Mouse (Mus musculus): ENCODE results near the gene Pla2g2c.

The Pla2g2c gene

DNA sequence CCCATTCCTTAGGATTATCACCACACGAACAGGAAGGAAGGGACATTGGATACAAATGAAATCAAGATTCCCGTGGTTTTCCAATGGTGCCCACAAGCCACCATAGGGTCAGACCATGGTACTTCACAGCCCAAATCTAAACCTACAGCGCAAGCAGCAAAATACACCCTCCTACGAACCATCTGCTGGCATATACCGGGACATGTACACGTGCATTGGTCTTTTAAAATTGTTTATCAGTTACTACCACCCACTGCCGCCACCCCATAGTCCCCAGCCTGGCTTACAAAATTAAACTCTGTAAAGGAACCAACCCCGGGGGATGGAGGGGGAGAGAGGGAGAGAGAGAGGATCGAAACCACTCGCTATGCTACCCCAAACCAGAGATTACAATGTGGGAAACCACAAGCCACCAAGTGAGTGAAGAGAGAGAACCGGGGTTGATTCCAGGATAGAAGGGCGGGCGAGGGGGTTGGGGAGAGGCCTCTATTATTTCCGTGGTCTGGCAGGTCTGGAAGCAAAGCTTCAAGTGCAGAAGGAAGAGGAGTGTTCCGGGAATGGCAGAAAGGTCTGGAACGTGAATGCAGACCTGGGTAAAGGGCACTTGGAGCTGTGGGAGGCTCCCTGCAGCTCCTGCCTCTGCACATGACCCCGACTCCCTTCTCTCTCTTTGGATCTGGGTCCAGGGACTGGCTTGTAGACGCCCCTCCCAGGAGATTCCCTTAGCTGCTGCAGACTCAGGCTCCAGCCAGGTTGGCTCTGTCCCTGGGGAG is at the start of gene Pla2g2c:
Gene Pla2g2c, plus strand, starts transcription at position 439 of the 773 bp plus-strand sequence.
- DNase-seq (ENCODE audit: low read depth), result no peak

DNA sequence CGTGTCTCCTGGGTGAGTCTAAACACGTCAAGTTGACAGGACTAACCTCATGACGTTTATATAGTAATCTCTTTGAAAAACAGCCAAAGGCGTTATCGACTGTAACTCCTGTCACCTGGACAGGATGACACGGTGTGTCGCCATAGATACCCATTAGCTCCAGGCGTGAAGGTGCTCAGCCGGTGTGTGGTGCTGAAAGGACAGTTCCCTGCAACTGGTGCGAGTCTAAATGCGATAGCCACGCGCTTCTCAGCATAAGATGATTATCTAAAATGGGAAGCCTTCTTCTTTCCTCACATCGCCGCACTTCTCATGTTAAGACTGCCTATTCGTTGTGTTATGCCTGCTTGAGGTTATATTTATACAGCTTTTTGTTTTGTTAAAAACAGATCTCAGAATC is 48.1 kb upstream of the Pla2g2c start:
- DNase-seq (ENCODE audit: low read depth), result no peak

DNA sequence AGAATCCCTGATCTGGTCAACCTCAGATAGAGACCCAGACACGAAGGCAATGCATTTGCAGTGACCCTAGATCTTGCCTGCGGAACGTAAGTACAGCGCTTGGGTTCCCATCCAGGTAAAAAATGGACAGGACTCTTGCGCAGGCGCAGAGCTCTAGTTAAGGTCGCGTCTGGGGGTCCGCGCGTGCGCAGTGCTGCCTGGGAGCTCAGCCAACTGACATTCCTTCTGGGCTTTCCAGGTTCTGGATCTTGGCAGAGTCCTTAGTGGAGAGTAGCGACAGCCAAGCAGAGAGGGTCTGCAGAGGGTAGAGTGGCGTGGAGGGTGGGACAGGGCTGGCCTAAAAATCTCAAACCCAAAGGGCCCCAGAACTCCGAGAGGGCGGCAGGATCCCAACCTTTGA is 47.0 kb upstream of the Pla2g2c start:
- no peak for DNase-seq (ENCODE audit: low read depth)

DNA sequence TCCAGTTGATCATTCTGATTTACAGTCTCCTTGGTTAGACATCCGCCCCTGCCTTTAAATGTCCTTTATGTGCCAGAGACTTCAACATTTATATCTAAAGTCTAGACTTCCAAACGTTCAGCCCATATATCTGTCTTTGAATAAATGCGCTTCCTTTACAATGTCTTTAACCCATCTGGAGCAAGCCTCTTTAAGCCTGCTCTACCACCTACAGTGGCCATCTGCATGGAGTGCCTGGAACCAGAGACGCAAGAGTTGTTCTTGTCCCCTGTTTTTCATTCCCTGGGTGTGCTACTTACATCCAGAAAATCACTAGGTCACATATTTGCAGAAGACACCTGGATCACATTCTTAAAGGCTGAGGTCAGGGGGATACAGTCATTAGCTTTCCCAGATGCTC is 44.5 kb upstream of the Pla2g2c start:
- no peak for DNase-seq (ENCODE audit: low read depth)

DNA sequence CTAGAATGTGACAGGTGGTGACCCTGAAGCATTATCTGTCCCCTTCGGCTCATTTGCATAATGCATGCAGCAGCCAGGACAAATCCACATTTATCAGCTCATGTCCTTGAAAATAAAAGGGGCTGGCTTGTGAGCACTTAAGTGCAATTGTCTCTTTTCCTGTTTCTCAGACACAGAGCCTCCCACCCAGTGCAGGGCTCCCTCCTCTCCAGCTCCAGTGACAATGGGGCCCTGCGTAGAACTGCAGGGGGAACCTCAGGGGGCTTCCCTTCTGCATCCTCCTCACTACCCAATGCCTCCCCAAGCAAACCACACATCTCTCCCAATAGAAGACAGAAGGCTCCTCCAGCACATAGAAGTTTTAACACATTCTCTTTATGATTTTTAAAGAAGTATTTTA is 41.8 kb upstream of the Pla2g2c start:
- no peak for DNase-seq (ENCODE audit: low read depth)

DNA sequence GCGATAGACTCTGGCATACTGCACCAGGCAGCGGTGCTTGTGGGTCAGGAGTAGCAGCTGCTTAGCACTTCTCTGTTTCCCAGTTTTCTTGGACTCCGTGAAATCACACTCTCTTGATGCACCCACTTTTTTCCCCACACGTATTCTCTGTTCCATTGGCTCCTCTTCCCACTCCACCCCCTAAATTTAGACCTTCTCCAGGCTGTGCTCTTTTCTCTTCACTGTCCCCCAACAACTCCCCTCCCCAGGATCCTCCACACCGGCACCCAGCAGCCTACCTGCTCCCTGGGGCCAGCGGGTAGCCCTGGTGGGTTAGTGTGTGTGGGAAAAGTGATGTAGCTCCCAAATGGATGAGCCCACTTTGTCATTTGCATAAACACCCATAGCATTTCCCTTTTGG is 38.8 kb upstream of the Pla2g2c start:
- DNase-seq (ENCODE audit: low read depth), result no peak

DNA sequence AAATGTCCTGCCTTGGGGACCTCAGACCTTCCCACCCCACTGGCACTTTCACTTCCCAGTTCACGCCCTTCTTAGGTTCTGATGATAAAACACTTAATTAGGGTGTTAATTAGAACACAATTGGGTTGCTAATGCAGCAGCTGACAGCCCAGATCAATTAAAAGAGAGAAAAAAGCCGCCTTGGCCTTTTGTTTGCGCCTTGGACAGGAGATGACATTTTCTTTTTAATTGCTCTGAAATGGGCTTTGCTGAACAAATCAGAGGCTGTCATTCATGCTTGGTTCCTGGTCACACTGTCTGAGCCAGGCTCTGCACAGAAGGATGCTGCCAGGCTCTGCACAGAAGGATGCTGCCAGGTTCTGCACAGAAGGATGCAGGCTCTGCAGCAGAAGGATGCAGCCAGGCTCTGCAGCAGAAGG is 35.5 kb upstream of the Pla2g2c start:
- no peak for DNase-seq (ENCODE audit: low read depth)

DNA sequence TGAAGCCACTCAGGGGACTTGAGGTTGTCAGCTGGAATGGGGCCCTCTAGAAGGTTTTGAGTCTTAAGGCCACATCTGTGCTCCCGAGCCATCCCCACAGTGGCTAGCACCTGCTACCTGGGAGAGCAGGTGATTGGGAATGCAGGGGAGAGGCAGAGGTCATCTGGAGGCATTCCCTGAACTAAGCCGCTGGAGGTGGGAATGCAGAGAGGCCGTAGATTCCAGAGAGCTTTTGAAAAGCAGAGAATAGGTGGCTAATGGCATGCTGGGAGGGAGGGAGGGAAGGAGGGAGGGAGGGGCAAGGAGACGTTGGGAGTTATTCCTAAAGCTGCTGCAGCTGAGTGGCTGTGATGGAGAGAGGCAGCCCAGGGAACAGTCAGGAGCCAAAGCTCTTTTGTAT is 34.0 kb upstream of the Pla2g2c start:
- no peak for DNase-seq (ENCODE audit: low read depth)

DNA sequence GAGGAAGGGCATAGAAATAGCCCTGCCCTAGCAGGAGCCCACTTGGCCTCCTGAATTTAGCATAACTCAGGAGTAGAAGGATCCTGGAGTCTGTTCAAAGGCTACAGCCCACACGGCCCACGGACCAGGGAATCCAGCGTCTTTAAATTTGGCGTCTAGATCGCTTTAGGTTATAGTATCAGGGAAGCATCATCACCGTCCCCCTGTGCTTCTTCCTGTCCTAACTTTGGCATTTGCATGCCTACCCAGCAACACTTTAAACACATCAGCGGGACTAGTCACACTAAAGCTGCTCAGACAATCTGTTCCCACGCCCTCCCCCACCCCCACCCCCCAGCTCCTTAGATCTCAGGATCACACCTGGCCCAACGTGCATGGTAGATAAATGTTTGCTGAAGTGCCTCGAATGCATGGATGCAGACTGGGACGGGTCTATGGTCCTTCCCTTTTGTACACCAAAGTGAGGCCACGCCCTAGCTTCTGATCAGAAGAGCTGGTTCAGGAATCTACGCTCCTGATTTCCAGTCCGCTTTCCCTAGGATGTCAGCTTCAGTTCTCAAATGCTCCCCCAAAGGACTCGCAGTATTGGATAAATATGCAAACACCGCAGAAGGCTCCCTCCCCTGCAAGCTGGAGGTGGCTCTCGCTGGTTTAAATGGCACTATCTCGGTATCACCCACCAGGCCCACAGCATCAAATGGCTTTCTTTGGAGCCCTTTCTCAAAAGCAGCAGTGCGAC is 33.0 kb upstream of the Pla2g2c start:
- DNase-seq (ENCODE audit: low read depth), result no peak

DNA sequence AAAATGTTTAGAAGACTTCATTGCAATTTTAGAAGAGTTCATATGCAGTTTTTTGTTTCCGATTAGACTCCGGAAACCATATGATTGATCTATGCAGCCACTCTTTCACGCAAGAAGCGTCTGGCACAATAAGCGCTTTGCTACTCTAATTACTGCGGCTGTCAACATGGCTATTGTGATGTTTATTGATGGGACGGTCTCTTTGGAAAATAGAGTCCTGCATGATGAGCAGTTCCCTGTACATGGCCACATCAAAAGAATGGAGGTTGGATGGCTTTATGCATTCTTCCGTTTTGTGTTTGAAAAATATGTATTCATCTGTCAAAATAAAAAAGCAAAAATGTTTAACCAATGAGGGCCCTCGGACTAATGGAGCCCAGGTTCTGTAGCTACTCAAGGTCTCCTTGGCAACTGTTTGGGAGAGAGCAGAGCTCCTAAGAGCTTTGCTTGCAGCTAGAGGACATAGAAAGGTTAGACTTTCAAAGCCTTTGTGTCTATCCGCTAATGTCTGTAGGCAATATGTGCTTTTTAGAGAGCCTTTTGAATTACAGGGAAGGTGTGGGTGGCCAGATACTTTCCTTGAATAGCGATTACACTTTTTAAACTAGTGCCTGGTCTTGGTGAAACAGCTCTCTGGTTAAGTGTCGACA is 31.4 kb upstream of the Pla2g2c start:
- no peak for DNase-seq (ENCODE audit: low read depth)

DNA sequence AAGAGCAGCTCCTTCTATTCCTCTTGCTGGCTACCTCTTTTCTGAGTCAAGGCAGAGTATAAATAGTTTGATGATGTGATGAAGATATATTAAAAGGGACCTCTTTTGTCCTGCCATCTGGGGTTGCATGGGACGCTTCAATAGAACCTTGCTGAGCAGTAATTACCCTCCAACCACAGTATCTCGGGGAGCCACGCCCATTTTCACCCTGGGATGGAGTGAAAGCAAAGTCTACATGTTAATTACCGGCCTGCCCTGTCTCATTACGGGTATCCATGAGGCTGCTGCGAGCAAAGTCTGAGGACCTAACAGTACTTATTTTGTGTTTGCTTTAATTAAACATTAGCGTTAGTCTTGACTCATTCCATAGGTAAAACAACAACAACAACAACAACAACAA is 27.9 kb upstream of the Pla2g2c start:
- DNase-seq (ENCODE audit: low read depth), result no peak

DNA sequence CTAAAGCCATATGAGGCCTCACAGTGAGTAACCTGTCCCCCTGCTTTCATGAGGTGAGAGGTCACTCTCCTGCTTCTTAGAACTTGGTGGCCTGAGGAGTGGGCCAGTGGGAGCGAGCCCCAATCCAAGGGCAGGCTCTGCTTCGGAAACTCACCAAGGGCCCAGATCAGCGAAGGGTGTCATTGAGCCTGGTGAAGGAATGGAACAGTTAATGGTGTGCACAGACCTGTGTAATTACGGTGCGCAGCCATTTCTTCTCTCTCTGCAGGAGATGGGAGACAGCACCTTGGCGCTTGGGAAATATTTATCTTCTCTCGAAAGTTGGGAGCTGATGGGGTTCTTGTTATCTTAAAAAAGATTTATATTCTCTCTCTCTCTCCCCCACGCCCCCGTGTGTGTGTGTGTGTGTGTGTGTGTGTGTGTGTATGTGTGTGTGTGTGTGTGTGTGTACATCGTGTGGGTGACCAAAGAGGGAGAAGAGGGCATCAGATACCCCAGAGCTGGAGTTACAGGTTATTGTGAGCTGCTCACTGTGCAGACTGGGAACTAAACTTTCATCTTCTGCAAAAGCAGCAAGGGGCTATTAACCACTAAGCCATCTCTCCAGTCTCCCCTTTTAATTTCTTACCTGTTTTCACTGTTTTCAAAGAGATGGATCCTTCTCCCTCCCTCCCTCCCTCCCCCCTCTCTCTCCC is 27.3 kb upstream of the Pla2g2c start:
- DNase-seq (ENCODE audit: low read depth), result no peak

DNA sequence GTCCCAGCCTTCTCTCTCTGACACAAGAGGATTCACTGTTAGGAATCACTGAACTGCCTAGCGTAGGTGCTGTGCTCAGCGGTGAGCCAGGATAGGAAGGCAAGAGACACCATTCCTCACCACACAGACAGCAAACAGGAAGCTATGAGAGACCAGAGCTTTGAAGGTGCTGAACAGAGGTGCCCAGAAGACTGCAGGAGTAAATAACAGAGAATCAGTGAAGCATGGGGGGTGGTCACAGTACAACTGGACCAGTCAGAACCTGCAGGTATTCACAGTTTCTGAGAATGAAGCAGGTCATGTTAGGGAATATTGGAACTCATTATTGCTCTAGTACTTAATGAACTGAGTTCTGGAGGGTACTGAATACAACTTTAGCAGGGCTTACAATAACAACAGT is 26.3 kb upstream of the Pla2g2c start:
- no peak for DNase-seq (ENCODE audit: low read depth)

DNA sequence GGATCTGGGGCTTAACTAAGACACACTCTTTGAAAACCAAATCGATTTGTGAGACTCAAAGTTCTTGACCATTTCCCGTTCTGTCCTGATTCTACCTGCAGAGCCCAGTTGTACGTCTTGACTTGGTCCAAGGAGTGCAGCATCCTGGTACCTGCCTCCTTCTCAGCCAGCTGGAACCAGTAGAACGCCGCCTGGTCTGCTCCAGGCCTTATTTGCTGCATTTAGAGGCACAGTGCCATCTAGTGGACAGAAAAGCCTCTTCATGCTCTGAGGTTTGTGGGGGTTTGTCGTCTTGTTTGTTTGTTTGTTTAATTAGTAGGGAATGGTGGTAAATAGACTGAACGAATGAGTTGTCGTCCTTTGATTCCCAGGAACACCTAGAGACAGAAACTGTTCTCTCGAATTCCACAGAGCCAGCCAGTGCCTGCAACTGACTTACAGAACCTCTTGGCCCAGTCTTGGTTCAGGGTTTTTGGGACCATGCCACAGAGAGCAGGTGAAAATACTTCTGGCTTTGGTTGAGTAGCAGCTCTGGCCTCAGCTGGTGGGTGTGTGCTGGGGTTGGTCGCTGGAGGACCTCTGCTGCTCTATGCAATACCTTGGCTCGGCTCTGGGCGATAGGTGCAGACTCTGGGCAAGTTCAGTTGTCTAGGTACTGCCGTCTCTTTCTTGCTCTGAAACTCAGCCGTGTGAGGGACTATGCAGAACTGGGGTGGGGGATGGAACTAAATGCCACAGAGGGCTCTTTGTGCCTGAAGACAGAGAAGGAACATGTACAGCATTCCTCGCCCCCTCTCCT is 24.2 kb upstream of the Pla2g2c start:
- peak; percentile 59 for DNase-seq (ENCODE audit: low read depth)

DNA sequence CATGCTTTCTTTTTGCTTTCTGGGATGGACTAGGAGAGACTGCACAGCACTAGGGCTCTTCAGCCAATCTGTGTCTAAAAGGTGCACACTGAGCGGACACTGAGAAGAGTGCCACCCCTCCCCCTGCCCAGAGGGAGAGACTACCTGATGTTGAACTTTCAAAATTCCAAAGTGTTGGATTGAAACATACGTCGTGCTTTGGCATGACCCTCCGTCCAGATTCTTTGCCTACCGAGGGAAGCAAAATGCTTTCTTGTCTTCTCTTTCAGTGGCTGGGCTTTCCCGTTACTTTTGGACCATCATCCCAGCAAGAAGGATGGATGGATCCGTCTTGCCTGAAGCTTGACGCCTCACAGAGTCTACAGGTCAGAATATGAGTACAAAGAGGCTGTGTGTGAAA is 23.5 kb upstream of the Pla2g2c start:
- DNase-seq (ENCODE audit: low read depth), result no peak

DNA sequence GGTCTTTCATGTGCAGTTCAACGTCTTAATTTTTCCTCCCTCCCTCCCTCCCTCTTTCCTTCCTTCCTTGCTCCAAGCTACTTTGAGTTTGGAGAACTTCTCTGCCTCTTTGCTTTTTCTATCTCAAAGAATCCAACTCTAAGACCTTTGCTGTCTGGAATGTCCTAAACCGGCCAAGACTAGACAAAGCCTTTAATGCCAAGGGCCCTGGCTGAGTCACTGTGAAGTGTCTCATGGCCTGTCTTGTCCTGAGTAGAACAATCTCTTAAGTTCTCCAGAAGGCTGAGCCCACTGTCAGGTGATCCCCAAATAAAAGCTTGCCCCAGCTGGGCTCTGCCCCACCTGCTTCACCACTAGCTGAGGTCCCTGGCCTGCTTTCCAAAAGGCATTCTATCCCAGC is 22.6 kb upstream of the Pla2g2c start:
- DNase-seq (ENCODE audit: low read depth), result no peak

DNA sequence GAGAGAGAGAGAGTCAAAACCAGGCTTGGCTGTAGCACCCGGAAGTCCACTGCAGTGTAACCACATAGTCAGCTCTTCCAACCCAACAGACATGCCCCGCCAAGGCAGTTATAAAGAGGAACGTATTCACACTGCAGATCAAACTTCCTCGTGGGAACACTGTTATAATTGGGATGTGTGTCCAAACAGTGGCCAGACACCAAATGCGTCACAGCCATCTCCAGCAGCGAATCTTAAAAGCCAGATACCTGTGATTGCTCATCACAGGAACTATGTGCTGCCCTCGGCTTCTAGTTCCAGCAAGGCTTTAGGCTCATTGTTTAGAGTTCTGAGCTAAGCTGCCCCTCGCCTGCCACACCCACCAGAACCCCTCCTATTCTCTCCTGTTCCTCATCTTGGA is 22.1 kb upstream of the Pla2g2c start:
- DNase-seq (ENCODE audit: low read depth), result no peak

DNA sequence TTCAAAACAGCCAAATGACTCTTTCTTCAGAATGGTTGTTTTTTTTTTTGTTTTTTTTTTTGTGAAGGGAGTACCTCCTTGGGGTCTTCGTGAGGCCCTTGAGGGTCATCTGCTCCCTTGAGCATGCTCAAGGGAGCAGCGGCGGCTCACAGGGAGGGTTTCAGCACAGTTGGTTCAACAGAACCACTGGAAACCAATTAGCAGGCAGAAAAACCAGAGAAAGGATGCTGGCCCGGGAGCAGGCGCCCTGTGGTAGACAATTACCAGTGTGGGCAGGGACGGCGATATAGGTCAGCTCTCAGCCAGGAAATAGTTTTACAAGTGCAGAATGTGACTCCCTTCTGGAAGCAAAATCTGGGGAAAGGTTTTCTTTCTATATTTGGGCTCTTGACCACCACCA is 21.0 kb upstream of the Pla2g2c start:
- DNase-seq (ENCODE audit: low read depth), result no peak

DNA sequence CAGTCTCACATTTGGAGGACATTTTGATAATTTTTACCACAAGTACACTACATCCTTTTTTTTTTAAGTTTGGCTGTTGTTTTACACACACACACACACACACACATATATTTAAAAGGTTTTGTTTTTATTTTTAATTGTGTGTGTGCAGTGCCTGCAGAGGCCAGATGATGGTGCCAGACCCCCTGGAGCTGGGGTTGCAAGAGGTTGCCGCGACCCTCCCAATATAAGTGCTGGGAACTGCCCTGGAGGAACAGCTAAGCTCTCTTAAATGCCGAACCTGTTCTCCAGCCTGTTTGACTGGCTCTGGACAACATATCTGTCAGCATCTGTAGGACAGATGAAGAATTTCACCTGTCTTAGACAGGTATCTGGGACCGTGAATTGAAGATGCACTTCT is 20.4 kb upstream of the Pla2g2c start:
- DNase-seq (ENCODE audit: low read depth), result no peak

DNA sequence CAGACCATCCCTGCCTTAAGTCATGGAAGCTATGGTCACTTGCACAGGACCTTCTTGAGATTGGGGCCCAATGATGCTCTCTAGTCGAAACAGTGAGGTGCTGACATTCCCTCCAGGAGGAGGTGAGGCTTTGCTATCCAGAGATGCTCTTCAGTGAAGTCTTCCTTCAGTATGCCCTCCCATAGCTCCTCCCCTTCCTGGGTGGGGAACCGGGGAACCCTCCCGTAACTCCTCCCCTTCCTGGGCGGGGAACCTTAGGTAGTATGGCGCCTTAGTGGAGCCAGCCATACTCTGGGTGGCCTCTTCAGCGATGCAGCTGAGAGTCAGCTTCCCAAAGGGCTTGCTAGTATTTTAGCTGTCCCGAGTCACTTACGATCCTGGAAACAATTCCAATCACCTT is 18.0 kb upstream of the Pla2g2c start:
- no peak for DNase-seq (ENCODE audit: low read depth)

DNA sequence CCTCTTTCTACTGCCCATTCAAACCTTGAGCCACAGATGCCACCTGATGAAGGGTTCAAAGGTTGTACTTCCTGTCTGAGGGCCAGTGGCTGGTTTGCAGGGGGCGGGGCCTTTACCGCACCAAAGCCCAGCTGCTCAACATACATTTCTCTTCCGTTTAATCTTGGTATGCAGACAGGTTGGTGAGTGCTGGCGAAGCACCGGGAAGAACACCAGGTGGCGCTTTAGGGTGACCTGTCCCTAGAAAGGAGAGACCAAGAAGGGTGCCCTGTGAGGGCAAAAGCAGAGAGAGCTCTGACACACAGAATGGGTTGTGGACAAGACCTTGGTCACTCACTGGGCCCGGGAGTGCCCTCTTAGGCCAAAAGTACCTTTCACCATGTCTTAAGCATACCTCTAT is 16.0 kb upstream of the Pla2g2c start:
- DNase-seq (ENCODE audit: low read depth), result peak; percentile 10

DNA sequence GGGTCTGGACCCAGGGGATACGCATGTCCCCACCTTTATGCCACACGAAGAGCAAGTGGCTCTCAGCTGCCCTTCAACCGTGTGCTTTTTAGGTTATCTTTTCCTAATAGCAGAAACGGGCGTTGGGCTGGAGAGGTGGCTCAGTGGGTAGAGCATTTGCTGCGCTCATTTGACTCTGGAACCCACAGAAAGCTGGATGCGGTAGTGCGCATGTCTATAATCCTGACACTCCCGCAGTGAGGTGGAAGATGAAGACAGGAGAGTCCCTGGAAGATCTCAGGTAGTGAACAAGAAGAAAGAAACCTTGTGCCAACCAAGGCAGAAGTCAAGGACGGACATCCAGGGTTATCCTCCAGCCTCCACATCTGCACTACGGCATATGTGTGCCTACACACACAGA is 15.3 kb upstream of the Pla2g2c start:
- no peak for DNase-seq (ENCODE audit: low read depth)
